Mouse (Mus musculus): ENCODE data around the gene Nnmt. TPM values are rescaled to one million over a fixed set of nuclear protein-coding genes. Genes with fewer than 3 reads are reported as not detected.

The Nnmt gene
- total and polyA plus RNA-seq, 3 experiments = not detected

DNA sequence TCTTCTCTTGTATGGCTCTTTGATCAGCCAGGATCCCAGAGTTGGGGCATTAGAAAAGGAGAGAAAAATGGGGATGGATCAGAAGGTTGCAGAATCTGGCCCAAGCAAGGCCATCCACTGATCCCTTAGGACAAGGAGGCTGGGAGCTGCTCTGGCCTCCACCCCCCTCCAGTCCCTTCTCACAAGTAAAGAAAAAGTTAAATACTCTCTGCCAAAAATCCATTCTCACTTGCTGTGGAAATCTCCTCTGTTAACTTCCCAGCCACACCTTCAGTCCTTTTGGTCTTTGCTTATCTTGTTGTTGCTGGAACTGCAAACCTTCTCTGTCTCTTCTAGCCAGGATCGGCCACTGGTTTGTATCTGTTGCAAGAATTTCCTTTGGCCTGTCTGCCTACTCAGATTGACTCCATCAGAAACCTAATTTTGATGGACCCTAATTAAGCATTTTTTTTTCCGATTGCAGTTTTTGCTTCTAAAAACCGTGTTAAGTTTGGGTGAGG lies 12.6 kb upstream of the Nnmt start:
- no peak overlapping the region for H3K4me3 ChIP-seq (replicated peaks in 1 of 3; ENCODE audit: low read depth in 2 of 3, low read length in 2 of 3, poor library complexity in 1 of 3)
- H3K36me3 ChIP-seq (replicated peaks in 1 of 2; ENCODE audit: control insufficient read depth in 1 of 2, insufficient read depth in 1 of 2, low read length in 1 of 2) = no peaks in the 10 kb centered on the region
- H3K27ac ChIP-seq (ENCODE audit: insufficient read depth, low read depth) = no peak overlapping the region
- no peak for TF ChIP-seq USF2 (conservative IDR thresholded peaks at IDR 0.05; ENCODE audit: low read depth, low read length)
- TF ChIP-seq USF1 (IDR thresholded peaks at IDR 0.05; ENCODE audit: low read depth, low read length) = no peak
- no peak for TF ChIP-seq IRF4 (IDR thresholded peaks at IDR 0.05; ENCODE audit: low read depth, low read length)
- no peak for TF ChIP-seq TBP (conservative IDR thresholded peaks at IDR 0.05; ENCODE audit: low read depth, low read length)
- no peak for TF ChIP-seq NRF1 (IDR thresholded peaks at IDR 0.05; ENCODE audit: low read depth, low read length)
- no peak for TF ChIP-seq JUN (IDR thresholded peaks at IDR 0.05; ENCODE audit: insufficient read depth, low read depth, low read length)
- no peak for TF ChIP-seq ELF1 (IDR thresholded peaks at IDR 0.05; ENCODE audit: low read depth, low read length)
- TF ChIP-seq MXI1 (IDR thresholded peaks at IDR 0.05; ENCODE audit: low read depth, low read length) = no peak
- TF ChIP-seq MAX (IDR thresholded peaks at IDR 0.05; ENCODE audit: low read length) = no peak
- TF ChIP-seq SIN3A (IDR thresholded peaks at IDR 0.05; ENCODE audit: low read length) = no peak
- TF ChIP-seq MEF2A (IDR thresholded peaks at IDR 0.05; ENCODE audit: borderline replicate concordance, low read depth, low read length) = no peak
- no peak for TF ChIP-seq MYC (IDR thresholded peaks at IDR 0.05; ENCODE audit: low read depth, low read length)
- TF ChIP-seq UBTF (IDR thresholded peaks at IDR 0.05; ENCODE audit: low read depth, low read length) = no peak
- H3K4me1 ChIP-seq (ENCODE audit: control insufficient read depth in 1 of 2, insufficient read depth in 2 of 2) = peaks cover 0 to 3% of the 10 kb centered on the region in 2 experiments; a peak in 3 of 4 replicates
- in situ Hi-C loops (cut with MboI; ENCODE audit: low pct_ligation_motif_present, low pct_unique_long_range_greater_than_20kb, low sequenced_read_pairs) = loop anchor here (10.0 kb wide), 1 partner anchor 363 kb away; no protein-coding TSS in a partner anchor
- no peak overlapping the region for H3K9ac ChIP-seq (ENCODE audit: insufficient read depth, low read depth)
- dilution Hi-C loops (cut with MboI; ENCODE audit: extremely low pct_ligation_motif_present, extremely low pct_unique_long_range_greater_than_20kb, low sequenced_read_pairs) = no loop called here
- DNase-seq (ENCODE audit: extremely low read depth) = no peak
- no peak overlapping the region for H3K4me2 ChIP-seq (ENCODE audit: insufficient read depth, low read depth, poor library complexity, severe bottlenecking)
- H3K9me3 ChIP-seq (replicated peaks; ENCODE audit: low read length) = peaks cover 1% of the 10 kb centered on the region
- no peaks in the 10 kb centered on the region for H3K79me2 ChIP-seq (replicated peaks; ENCODE audit: control insufficient read depth, extremely low read depth, insufficient read depth, poor library complexity, severe bottlenecking)
- peaks cover 10% of the 10 kb centered on the region for H3K27me3 ChIP-seq (replicated peaks)

GRCm38 (mm10) chr9:48613221-48613620 lies 8.3 kb upstream of the Nnmt start:
- DNase-seq (ENCODE audit: extremely low read depth) = no peak
- Histone ChIP-seq H3K9me3 (replicated peaks; ENCODE audit: low read length) (no peaks in the 10 kb centered on the region), H3K27ac (ENCODE audit: insufficient read depth, low read depth) (no peak overlapping the region), H3K9ac (ENCODE audit: insufficient read depth, low read depth) (no peak overlapping the region), H3K79me2 (replicated peaks; ENCODE audit: control insufficient read depth, extremely low read depth, insufficient read depth, poor library complexity, severe bottlenecking) (no peaks in the 10 kb centered on the region), H3K27me3 (replicated peaks) (peaks cover 1% of the 10 kb centered on the region), H3K4me1 (ENCODE audit: control insufficient read depth in 1 of 2, insufficient read depth in 2 of 2) (no peaks in the 10 kb centered on the region), H3K36me3 (replicated peaks in 1 of 2; ENCODE audit: control insufficient read depth in 1 of 2, insufficient read depth in 1 of 2, low read length in 1 of 2) (no peaks in the 10 kb centered on the region), H3K4me2 (ENCODE audit: insufficient read depth, low read depth, poor library complexity, severe bottlenecking) (no peak overlapping the region), H3K4me3 (replicated peaks in 1 of 3; ENCODE audit: low read depth in 2 of 3, low read length in 2 of 3, poor library complexity in 1 of 3) (no peak overlapping the region)
- in situ Hi-C loops (cut with MboI; ENCODE audit: low pct_ligation_motif_present, low pct_unique_long_range_greater_than_20kb, low sequenced_read_pairs) = loop anchor here (10.0 kb wide), 1 partner anchor 358 kb away; no protein-coding TSS in a partner anchor
- dilution Hi-C loops (cut with MboI; ENCODE audit: extremely low pct_ligation_motif_present, extremely low pct_unique_long_range_greater_than_20kb, low sequenced_read_pairs) = no loop called here
- TF ChIP-seq MYC (IDR thresholded peaks at IDR 0.05; ENCODE audit: low read depth, low read length) = no peak
- no peak for TF ChIP-seq NRF1 (IDR thresholded peaks at IDR 0.05; ENCODE audit: low read depth, low read length)
- no peak for TF ChIP-seq E2F4 (IDR thresholded peaks at IDR 0.05; ENCODE audit: insufficient replicate concordance, low read depth, low read length)
- TF ChIP-seq ETS1 (conservative IDR thresholded peaks at IDR 0.05; ENCODE audit: low read depth, low read length) = no peak
- TF ChIP-seq CHD1 (IDR thresholded peaks at IDR 0.05; ENCODE audit: low read depth, low read length) = no peak
